Mouse (Mus musculus) midbrain, embryonic 13.5 days (tissue): ENCODE measurements around the gene Zc3hav1. TPM values are rescaled to one million over a fixed set of nuclear protein-coding genes. Genes with fewer than 3 reads are reported as not detected.

Experiments
- ATAC-seq: fragments of 200-750 bp; cut with Nextera tagmentation; 2 replicates; pipeline ENCODE4 v1.8.0; 2017; ENCODE audit warnings: mild to moderate bottlenecking, moderate TSS enrichment, moderate library complexity
- H3K27ac ChIP-seq: fragments of 300-500 bp; sonication (generic); 2 replicates; pipeline ENCODE4 v1.5.1; 2015; ENCODE audit warnings: inconsistent platforms, mild to moderate bottlenecking, moderate library complexity
- H3K27me3 ChIP-seq: fragments of 300-500 bp; sonication (generic); 2 replicates; pipeline ENCODE4 v1.6.1; 2015; ENCODE audit warnings: mild to moderate bottlenecking, inconsistent platforms
- H3K36me3 ChIP-seq: fragments of 300-500 bp; sonication (generic); 2 replicates; pipeline ENCODE4 v1.6.1; 2015; ENCODE audit warnings: mild to moderate bottlenecking, inconsistent platforms
- H3K4me1 ChIP-seq: fragments of 300-500 bp; sonication (generic); replicated peaks from 2 replicates; pipeline ENCODE4 v1.6.1; 2015; ENCODE audit warnings: inconsistent platforms
- H3K4me2 ChIP-seq: fragments of 300-500 bp; sonication (generic); replicated peaks from 2 replicates; pipeline ENCODE4 v1.6.1; 2015; ENCODE audit warnings: moderate library complexity, mild to moderate bottlenecking, inconsistent platforms
- H3K4me3 ChIP-seq: fragments of 300-500 bp; sonication (generic); replicated peaks from 2 replicates; pipeline ENCODE4 v1.5.1; 2015; ENCODE audit warnings: mild to moderate bottlenecking, inconsistent platforms
- H3K9ac ChIP-seq: fragments of 300-500 bp; sonication (generic); replicated peaks from 2 replicates; pipeline ENCODE4 v1.6.1; 2015; ENCODE audit warnings: mild to moderate bottlenecking, inconsistent platforms
- H3K9me3 ChIP-seq: fragments of 300-500 bp; sonication (generic); 2 replicates; pipeline ENCODE4 v1.6.1; 2016; ENCODE audit warnings: mild to moderate bottlenecking, inconsistent platforms
- WGBS: fragments of 180-500 bp; shearing (Covaris S2); methylation state at CpG from one replicate; pipeline ENCODE4 v1.1.7; 2015; 5-methylcytosine and 5-hydroxymethylcytosine counted together
- polyA plus RNA-seq: library from polyadenylated mRNA; unstranded; fragments of >200 nt; fragmentation: Nextera tagmentation; extraction: Ambion mirVana; gene quantifications from 2 replicates; pipeline ENCODE4 v1.2.1, GENCODE M21; 2015

Gene Zc3hav1
- polyA plus RNA-seq, 1 experiment from 2014 or later: 1.3 TPM

DNA sequence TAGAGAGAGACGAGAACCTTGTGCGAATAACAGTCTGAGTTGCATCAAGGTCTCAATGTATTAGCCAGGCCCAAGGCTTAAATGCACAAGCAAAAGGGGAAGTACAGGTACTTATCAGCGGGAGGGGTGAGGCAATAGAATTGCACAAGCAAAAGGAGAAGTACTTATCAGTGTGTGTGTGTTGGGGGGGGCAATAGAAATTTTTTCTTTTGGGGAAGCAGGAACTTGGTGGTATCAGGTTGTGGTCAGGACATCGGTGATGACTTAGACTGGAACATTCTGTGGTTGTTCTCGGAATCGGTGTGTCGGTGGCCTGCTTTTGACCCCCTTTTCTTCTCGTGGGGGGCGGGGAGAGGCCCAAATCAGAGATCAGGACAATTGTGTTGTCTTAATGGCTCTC lies 33.8 kb downstream of the Zc3hav1 start:
- no peak overlapping the region for H3K4me3 ChIP-seq
- 93% methylated on average over 9 of the region's 9 CpGs for WGBS
- no peak overlapping the region for H3K4me2 ChIP-seq
- no peak overlapping the region for H3K27ac ChIP-seq
- peaks cover 2% of the 10 kb centered on the region; the same call in 1 of the 2 replicates for H3K9me3 ChIP-seq
- H3K9ac ChIP-seq: no peak overlapping the region
- H3K4me1 ChIP-seq: no peaks in the 10 kb centered on the region
- H3K36me3 ChIP-seq: no peaks in the 10 kb centered on the region
- ATAC-seq: no peak
- no peaks in the 10 kb centered on the region for H3K27me3 ChIP-seq

DNA sequence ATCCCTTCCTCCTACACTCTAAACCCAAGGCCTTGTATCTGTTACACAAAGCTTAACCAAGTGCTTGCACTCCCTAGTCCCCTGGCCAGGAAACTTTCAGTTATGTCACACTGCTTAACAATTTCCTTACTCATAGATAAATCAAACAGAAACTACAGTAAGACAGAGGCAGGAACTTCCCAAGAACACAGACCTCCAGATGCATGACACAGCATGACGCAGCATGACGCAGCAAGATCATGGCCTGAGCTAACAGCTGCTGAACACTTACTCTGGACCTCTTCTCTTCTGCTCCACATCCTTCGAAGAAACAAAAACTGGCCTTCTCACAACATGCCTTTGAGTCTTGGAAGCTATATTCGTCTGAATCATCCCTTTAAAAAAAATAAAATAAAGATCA lies 38.4 kb downstream of the Zc3hav1 start:
- H3K9ac ChIP-seq: no peak overlapping the region
- no peaks in the 10 kb centered on the region for H3K27me3 ChIP-seq
- WGBS: 93% methylated on average over 4 of the region's 4 CpGs
- no peak overlapping the region for H3K4me3 ChIP-seq
- ATAC-seq: no peak
- H3K27ac ChIP-seq: no peak overlapping the region
- H3K4me1 ChIP-seq: no peaks in the 10 kb centered on the region
- H3K9me3 ChIP-seq: peaks cover 2% of the 10 kb centered on the region; the same call in 1 of the 2 replicates
- H3K4me2 ChIP-seq: no peak overlapping the region
- no peaks in the 10 kb centered on the region for H3K36me3 ChIP-seq

DNA sequence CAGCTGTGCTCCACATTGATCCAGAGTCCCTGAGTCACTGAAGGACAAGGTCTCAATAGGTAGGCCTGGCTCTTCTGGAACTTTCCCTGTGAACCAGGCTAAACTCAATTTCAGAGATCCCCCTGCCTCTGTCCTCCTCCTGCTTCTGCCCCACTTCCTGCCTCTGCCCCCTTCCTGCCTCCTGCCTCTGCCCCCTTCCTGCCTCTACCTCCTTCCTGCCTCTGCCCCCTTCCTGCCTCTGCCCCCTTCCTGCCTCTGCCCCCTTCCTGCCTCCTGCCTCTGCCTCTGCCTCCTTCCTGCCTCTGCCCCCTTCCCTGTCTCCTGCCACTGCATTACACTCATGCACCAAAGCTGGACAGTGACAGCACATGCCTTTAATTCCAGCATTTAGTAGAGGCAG lies 44.7 kb downstream of the Zc3hav1 start:
- ATAC-seq: no peak
- Histone ChIP-seq H3K4me3 (no peak overlapping the region), H3K4me2 (no peak overlapping the region), H3K4me1 (no peaks in the 10 kb centered on the region), H3K27me3 (no peaks in the 10 kb centered on the region), H3K27ac (no peak overlapping the region), H3K9me3 (peaks cover 3% of the 10 kb centered on the region; the same call in 1 of the 2 replicates), H3K36me3 (no peaks in the 10 kb centered on the region), H3K9ac (no peak overlapping the region)

DNA sequence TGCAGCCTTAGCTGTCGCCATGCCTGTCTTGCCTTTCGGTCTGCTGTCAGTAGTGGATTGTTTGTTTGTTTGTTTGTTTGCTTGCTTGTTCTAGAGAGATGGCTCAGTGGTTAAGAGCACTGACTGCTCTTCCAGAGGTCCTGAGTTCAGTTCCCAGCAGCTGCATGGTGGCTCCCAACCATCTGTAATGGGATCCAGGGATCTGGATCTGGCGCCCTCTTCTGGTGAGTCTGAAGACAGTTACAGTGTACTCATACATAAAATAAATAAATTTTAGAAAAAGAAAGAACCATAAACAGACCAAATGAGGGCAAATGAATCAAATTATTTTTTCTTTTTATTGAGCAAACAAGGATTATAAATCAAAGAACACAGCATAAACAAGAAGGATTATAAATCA lies 49.4 kb downstream of the Zc3hav1 start:
- Histone ChIP-seq H3K4me2 (no peak overlapping the region), H3K9me3 (peaks cover 13% of the 10 kb centered on the region; the same call in 1 of the 2 replicates), H3K27me3 (peaks cover 6% of the 10 kb centered on the region; the same call in 1 of the 2 replicates), H3K9ac (no peak overlapping the region), H3K27ac (no peak overlapping the region), H3K4me3 (no peak overlapping the region), H3K4me1 (no peaks in the 10 kb centered on the region), H3K36me3 (no peaks in the 10 kb centered on the region)
- no peak for ATAC-seq
- 77% methylated on average over 3 of the region's 3 CpGs for WGBS

DNA sequence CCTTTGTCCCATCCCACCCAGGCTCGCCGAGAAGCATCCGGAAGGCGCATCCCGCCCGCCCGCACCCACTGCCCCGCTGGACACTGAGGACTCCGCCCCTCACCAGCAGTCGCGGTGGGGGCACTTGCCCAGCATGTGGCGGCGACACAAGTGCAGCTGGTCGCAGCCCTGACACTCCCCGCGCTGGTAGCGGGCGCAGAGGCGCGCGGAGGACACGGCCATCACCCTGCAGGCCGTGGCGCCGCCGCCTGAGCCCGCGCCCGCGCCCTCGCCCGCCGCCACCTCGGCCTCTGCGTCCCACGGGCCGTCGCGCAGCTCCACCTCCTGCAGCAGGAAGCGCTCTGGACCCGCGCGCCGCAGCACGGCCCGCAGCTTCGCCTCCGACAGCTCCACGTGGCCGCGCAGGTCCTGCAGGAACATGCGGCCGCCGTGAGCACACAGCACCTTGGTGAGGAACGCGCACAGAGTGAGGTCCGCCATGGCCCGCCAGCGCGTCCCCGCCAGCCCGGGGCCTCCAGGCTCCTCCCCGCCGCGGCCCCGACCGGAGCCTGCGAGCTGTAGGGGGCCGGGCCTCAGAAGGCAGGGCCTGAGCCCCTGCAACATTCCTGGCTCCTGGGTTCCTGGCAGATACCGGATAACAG lies 55.5 kb downstream of the Zc3hav1 start, which contains the start of gene Zc3hav1l:
Gene Zc3hav1l (minus strand): TSS at position 499 of the 641 bp plus-strand sequence.
- peak; percentile 96 for ATAC-seq
- H3K27me3 ChIP-seq: peaks cover 30% of the 10 kb centered on the region
- peak within 1 kb of the TSS; percentile 93 for H3K9ac ChIP-seq
- H3K4me2 ChIP-seq: peak within 1 kb of the TSS; percentile 68
- H3K27ac ChIP-seq: peak within 1 kb of the TSS; percentile 94
- WGBS: under 1% methylated on average over 65 of the region's 70 CpGs
- peaks cover 22% of the 10 kb centered on the region for H3K36me3 ChIP-seq
- peaks cover 13% of the 10 kb centered on the region for H3K4me1 ChIP-seq
- H3K4me3 ChIP-seq: peak within 1 kb of the TSS; percentile 74
- peaks cover 3% of the 10 kb centered on the region; the same call in 1 of the 2 replicates for H3K9me3 ChIP-seq

DNA sequence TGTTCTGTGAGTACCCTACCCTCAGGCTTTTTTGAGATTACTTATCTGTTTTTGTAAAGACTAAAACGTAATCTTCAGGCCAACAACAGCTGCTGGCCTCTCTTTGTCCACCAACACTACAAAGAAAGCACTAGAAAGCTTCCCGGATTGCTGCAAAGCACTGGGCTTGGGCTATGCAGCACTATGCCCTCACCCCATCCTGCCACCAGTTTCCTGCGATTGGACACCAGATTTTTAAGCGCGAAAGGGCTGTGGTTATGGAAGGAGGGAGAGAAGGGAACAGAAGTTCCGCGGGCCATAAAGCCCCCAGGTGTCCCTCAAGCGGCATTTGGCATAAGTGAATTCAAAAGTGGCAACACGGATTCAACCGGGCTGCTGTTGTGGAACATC lies 56.2 kb downstream of the Zc3hav1 start:
- Histone ChIP-seq H3K4me3 (peak overlapping the region; percentile 74), H3K4me2 (peak overlapping the region; percentile 68), H3K36me3 (peaks cover 24% of the 10 kb centered on the region), H3K27ac (peak overlapping the region; percentile 94), H3K27me3 (peaks cover 30% of the 10 kb centered on the region), H3K9ac (peak overlapping the region; percentile 93), H3K4me1 (peaks cover 13% of the 10 kb centered on the region), H3K9me3 (0 out of 2 replicates have a peak, but pooled peaks cover 3% of the 10 kb centered on the region)
- peak; percentile 35 for ATAC-seq
- under 1% methylated on average over 10 of the region's 10 CpGs for WGBS

DNA sequence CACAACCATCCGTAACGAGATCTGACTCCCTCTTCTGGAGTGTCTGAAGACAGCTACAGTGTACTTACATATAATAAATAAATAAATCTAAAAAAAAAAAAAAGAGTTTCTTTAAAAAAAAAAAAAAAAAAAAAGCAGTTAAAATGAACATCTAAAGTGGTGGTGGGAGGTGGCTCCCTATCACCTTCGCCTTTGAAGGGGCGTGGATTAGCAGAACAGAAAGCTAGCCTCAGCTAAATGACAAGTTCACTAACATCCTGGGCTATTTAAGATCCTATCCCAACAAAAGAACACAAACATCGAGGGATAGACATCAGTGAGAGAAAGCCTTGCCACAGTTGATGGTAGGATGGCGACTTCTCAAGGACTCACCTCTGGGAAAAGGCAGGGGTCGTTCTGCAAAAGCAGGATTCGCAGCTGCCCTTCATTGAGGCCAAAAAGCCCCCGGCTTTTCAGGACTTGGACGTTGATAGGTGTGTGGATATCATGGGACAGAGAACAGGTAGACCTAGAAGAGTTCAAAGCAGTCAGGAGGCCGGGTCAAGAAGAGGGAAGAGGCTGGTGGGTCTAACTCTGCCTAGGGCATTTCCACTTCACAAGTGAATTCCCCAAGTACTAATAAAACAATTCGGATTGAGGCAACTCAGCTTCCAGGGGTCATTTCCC lies 56.7 kb downstream of the Zc3hav1 start:
- H3K9me3 ChIP-seq: no peaks in the 10 kb centered on the region
- WGBS: 45% methylated on average over 12 of the region's 12 CpGs
- peaks cover 32% of the 10 kb centered on the region for H3K27me3 ChIP-seq
- H3K9ac ChIP-seq: peak overlapping the region; percentile 93
- H3K4me2 ChIP-seq: peak overlapping the region; percentile 68
- peaks cover 17% of the 10 kb centered on the region for H3K4me1 ChIP-seq
- H3K27ac ChIP-seq: peak overlapping the region; percentile 94
- peak overlapping the region; percentile 74 for H3K4me3 ChIP-seq
- ATAC-seq: no peak
- peaks cover 26% of the 10 kb centered on the region for H3K36me3 ChIP-seq

DNA sequence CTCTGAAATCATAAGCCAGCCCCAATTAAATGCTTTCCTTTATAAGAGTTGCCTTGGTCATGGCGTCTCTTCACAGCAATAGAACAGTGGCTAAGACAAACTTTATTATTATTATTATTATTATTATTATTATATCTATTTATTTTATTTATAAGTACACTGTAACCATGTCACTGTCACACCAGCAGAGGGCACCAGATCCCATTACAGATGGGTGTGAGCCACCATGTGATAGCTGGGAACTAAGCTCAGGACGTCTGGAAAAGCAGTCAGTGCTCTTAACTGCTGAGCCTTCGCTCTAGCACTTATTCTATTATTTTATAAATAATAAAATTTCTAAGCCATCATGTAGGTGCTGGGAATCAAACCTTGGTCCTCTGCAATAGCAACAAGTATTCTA lies 60.7 kb downstream of the Zc3hav1 start:
- no peak overlapping the region for H3K4me2 ChIP-seq
- H3K4me3 ChIP-seq: no peak overlapping the region
- H3K27ac ChIP-seq: no peak overlapping the region
- no peak; the same call in 1 of the 2 replicates for ATAC-seq
- peaks cover 52% of the 10 kb centered on the region for H3K27me3 ChIP-seq
- no peaks in the 10 kb centered on the region for H3K9me3 ChIP-seq
- WGBS: 37% methylated on average over 3 of the region's 3 CpGs
- H3K36me3 ChIP-seq: peaks cover 42% of the 10 kb centered on the region
- H3K9ac ChIP-seq: no peak overlapping the region
- H3K4me1 ChIP-seq: peaks cover 16% of the 10 kb centered on the region

DNA sequence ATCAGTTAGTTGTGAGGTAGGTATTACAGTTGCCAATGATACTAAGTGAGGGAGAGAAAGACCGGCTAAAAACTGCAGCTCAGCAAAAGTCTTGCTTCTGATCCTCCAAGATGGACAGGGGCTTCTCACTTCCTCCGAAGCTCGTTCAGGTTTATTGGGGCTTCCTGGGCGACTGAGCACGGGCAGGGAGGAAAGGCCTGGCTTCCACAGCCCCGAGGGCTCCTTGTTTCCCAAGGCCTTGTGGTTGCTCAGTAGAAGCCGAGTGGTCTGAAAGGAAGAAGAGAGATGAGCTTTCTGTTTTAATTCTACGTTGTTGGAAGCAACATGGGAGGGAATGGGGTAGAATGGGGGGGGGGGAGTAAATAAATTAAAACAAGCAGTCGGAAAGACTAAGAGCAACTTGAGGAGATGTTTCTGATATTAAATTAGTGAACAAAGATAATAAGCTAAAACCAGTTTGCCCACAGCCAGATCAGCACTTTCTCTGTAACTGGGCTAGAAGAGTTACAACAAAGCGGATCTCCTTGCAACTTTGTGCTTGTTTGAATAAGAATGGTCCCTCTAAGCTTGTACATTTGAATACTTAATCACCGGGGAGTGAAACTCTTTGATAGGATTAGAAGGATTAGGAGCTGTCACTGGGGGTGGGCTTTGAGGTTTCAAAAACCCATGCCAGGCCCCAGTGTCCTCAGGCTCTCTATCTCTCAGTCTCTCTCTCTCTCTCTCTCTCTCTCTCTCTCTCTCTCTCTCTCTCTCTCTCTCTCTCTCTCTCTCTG lies 61.3 kb downstream of the Zc3hav1 start:
- Histone ChIP-seq H3K27ac (peak overlapping the region; percentile 56), H3K9ac (0 out of 2 replicates have a peak overlapping the region, but pooled peaks have one; percentile 23), H3K9me3 (no peaks in the 10 kb centered on the region), H3K4me2 (peak overlapping the region; percentile 11; the same call in 1 of the 2 replicates), H3K27me3 (peaks cover 52% of the 10 kb centered on the region), H3K4me1 (peaks cover 13% of the 10 kb centered on the region), H3K4me3 (no peak overlapping the region), H3K36me3 (peaks cover 42% of the 10 kb centered on the region)
- peak; percentile 79 for ATAC-seq
- 9% methylated on average over 11 of the region's 11 CpGs for WGBS

DNA sequence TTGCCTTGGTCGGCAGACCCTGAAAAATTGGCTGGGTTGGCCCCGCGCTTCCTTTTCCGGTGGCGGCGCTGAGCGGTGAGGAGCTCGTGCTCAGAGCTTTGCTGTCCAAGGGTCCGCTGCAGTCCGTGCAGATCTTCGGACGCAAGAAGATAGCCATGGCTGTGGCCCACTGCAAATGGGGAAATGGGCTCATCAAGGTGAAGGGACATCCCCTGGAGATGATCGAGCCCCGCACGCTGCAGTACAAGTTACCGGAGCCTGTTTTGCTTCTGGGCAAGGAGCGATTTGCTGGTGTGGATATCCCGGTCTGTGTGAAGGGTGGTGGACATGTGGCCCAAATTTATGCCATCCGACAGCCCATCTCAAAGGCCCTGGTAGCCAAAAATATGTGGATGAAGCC lies 70.0 kb downstream of the Zc3hav1 start:
- Histone ChIP-seq H3K27ac (no peak overlapping the region), H3K36me3 (peaks cover 29% of the 10 kb centered on the region), H3K9ac (no peak overlapping the region), H3K4me2 (no peak overlapping the region), H3K27me3 (no peaks in the 10 kb centered on the region), H3K4me1 (no peaks in the 10 kb centered on the region), H3K9me3 (0 out of 2 replicates have a peak, but pooled peaks cover 5% of the 10 kb centered on the region), H3K4me3 (no peak overlapping the region)
- no peak for ATAC-seq
- 98% methylated on average over 19 of the region's 19 CpGs for WGBS

DNA sequence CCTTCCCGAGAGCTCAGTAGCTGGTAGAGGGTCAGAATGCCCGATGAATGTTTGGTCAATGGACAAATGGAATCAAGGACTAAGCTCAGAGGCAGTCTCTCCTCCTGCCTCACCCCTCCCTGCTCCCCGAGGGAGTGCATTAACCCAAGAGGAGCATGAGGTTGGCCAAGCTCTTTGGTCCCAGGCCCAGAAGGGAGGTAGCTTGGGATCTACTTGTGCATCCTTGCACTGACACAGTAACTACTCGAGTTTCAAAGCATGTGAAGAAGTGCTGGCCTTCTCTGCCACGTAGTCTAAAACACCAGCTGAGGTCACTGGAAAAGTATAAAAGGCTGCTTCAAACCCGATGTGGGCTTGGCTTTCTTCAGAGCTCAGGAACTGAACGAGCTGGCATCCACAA lies 89.9 kb downstream of the Zc3hav1 start:
- Histone ChIP-seq H3K27me3 (0 out of 2 replicates have a peak, but pooled peaks cover 7% of the 10 kb centered on the region), H3K9me3 (no peaks in the 10 kb centered on the region), H3K36me3 (no peaks in the 10 kb centered on the region), H3K4me1 (no peaks in the 10 kb centered on the region), H3K4me3 (no peak overlapping the region), H3K9ac (no peak overlapping the region), H3K27ac (no peak overlapping the region), H3K4me2 (no peak overlapping the region)
- ATAC-seq: no peak
- WGBS: 79% methylated on average over 7 of the region's 7 CpGs
